9 mouse cellular contexts compared by ENCODE assay signal in genomic region chr13:52060418-52060870, GRCm38 (mm10).
A peak's percentile ranks its signal among the peaks of the same experiment; 100 is the strongest.
DNase-seq lines count a peak whose midpoint lies in the region; ATAC-seq and TF ChIP-seq lines count a peak whose summit lies in the region.
"Had no signal": no experiment of that assay in that cellular context is flagged by ENCODE, and none has a peak within 500 bp of the region (broad histone marks: within the 10 kb centered on the region; RNA-seq: fewer than 3 reads in every experiment).

No protein-coding gene starts in this region.

- no peaks in the 10 kb centered on the region for H3K4me1 ChIP-seq in stomach, embryonic 16.5 days (ENCODE audit: control insufficient read depth, insufficient read depth, low read length)
- H3K4me1 ChIP-seq in stomach, postnatal 0 days (replicated peaks; ENCODE audit: control insufficient read depth, insufficient read depth) = no peaks in the 10 kb centered on the region; the same call in 1 of the 2 replicates
- peaks cover 22% of the 10 kb centered on the region; the same call in 1 of the 2 replicates for H3K4me1 ChIP-seq in kidney, adult 2 months (ENCODE audit: control insufficient read depth, insufficient read depth, low read length)
- peaks cover 8% of the 10 kb centered on the region for H3K4me1 ChIP-seq in limb, embryonic 14.5 days (ENCODE audit: control insufficient read depth, insufficient read depth, low read length)

- H3K9ac ChIP-seq in stomach, embryonic 16.5 days (ENCODE audit: low read length) = no peak overlapping the region
- H3K9ac ChIP-seq in stomach, postnatal 0 days (ENCODE audit: low read length) = no peak overlapping the region
- H3K9ac ChIP-seq in limb, embryonic 14.5 days (ENCODE audit: low read depth, low read length, severe bottlenecking) = no peak overlapping the region

- no peak for TF ChIP-seq POLR2A in kidney, adult 2 months (IDR thresholded peaks at IDR 0.05; ENCODE audit: low read depth, low read length)
- TF ChIP-seq POLR2A in limb, embryonic 14.5 days (IDR thresholded peaks at IDR 0.05; ENCODE audit: borderline replicate concordance, extremely low read depth, insufficient read depth, insufficient read length) = no peak

- no peaks in the 10 kb centered on the region for H3K9me3 ChIP-seq in stomach, embryonic 16.5 days (replicated peaks; ENCODE audit: control insufficient read depth, low read length)
- H3K9me3 ChIP-seq in stomach, postnatal 0 days (ENCODE audit: control insufficient read depth, low read length) = no peaks in the 10 kb centered on the region
- no peaks in the 10 kb centered on the region for H3K9me3 ChIP-seq in limb, embryonic 14.5 days (ENCODE audit: control insufficient read depth, low read length)

- intact Hi-C loops in left cerebral cortex, postnatal 4 days (cut with DNase I) = no loop called here

- H3K36me3 ChIP-seq in stomach, embryonic 16.5 days (ENCODE audit: control insufficient read depth, insufficient read depth, low read length) = no peaks in the 10 kb centered on the region
- H3K36me3 ChIP-seq in stomach, postnatal 0 days (ENCODE audit: control insufficient read depth, insufficient read depth, low read length) = no peaks in the 10 kb centered on the region
- no peaks in the 10 kb centered on the region for H3K36me3 ChIP-seq in kidney, adult 2 months (ENCODE audit: control insufficient read depth, insufficient read depth, low read length)
- no peaks in the 10 kb centered on the region for H3K36me3 ChIP-seq in limb, embryonic 14.5 days (ENCODE audit: control insufficient read depth, insufficient read depth, low read length)

- ATAC-seq in stomach, embryonic 16.5 days (ENCODE audit: insufficient read depth, low FRiP score) = peak; percentile 19; the same call in 1 of the 2 replicates
- no peak for ATAC-seq in stomach, postnatal 0 days (ENCODE audit: low FRiP score, low TSS enrichment)
- peak; percentile 34; the same call in 1 of the 2 replicates for ATAC-seq in limb, embryonic 14.5 days (ENCODE audit: low FRiP score, low read depth)

- no peak for TF ChIP-seq CTCF in stomach, postnatal 0 days (IDR thresholded peaks at IDR 0.05; ENCODE audit: low read depth)
- no peak for TF ChIP-seq CTCF in kidney, adult 2 months (conservative IDR thresholded peaks at IDR 0.05; ENCODE audit: insufficient read depth, insufficient read length, low read depth, low read length)

- no peak overlapping the region for H3K4me2 ChIP-seq in stomach, embryonic 16.5 days (ENCODE audit: low read depth, low read length)
- no peak overlapping the region for H3K4me2 ChIP-seq in stomach, postnatal 0 days (replicated peaks; ENCODE audit: low read depth)
- peak overlapping the region; percentile 23; the same call in 1 of the 2 replicates for H3K4me2 ChIP-seq in limb, embryonic 14.5 days (replicated peaks; ENCODE audit: low read depth, low read length, severe bottlenecking)

- WGBS in stomach, embryonic 16.5 days = 39% methylated on average over 10 of the region's 10 CpGs
- 40% methylated on average over 10 of the region's 10 CpGs for WGBS in stomach, postnatal 0 days
- 5% methylated on average over 10 of the region's 10 CpGs for WGBS in kidney, adult 2 months
- 15% methylated on average over 10 of the region's 10 CpGs for WGBS in limb, embryonic 14.5 days

- H3K4me3 ChIP-seq in stomach, embryonic 16.5 days (replicated peaks; ENCODE audit: low read length) = no peak overlapping the region
- no peak overlapping the region for H3K4me3 ChIP-seq in stomach, postnatal 0 days (ENCODE audit: low read depth, low read length)
- no peak overlapping the region for H3K4me3 ChIP-seq in kidney, adult 2 months (ENCODE audit: insufficient read depth, low read depth, low read length)
- H3K4me3 ChIP-seq in limb, embryonic 14.5 days (replicated peaks; ENCODE audit: low read length) = no peak overlapping the region

- TF ChIP-seq EP300 in stomach, postnatal 0 days (optimal IDR thresholded peaks at IDR 0.05) = no peak

- DNase-seq in stomach, postnatal 0 days (ENCODE audit: low spot score) = no peak
- DNase-seq in kidney, adult 2 months = peak; percentile 98
- no peak for DNase-seq in limb, embryonic 14.5 days (ENCODE audit: low spot score)
- peak; percentile 83 for DNase-seq in yolk sac, embryonic 10.5 days (ENCODE audit: low spot score)
- DNase-seq in adrenal gland, postnatal 25 days = no peak
- no peak for DNase-seq in ovary, postnatal 14 days (ENCODE audit: low spot score)
- DNase-seq in left cerebral cortex, postnatal 4 days = no peak
- DNase-seq: lung, adult 2 months had no signal

- H3K27me3 ChIP-seq in stomach, embryonic 16.5 days (ENCODE audit: control insufficient read depth, insufficient read depth, low read length) = no peaks in the 10 kb centered on the region
- no peaks in the 10 kb centered on the region for H3K27me3 ChIP-seq in stomach, postnatal 0 days (ENCODE audit: control insufficient read depth, insufficient read depth, low read length)
- H3K27me3 ChIP-seq in kidney, adult 2 months (replicated peaks; ENCODE audit: control insufficient read depth, insufficient read depth, low read length) = no peaks in the 10 kb centered on the region
- H3K27me3 ChIP-seq in limb, embryonic 14.5 days (ENCODE audit: control insufficient read depth, insufficient read depth, low read length) = no peaks in the 10 kb centered on the region

- H3K27ac ChIP-seq in stomach, embryonic 16.5 days (ENCODE audit: low read length) = no peak overlapping the region
- no peak overlapping the region for H3K27ac ChIP-seq in stomach, postnatal 0 days (replicated peaks)
- 0 out of 2 replicates have a peak overlapping the region, but pooled peaks have one; percentile 12 for H3K27ac ChIP-seq in kidney, adult 2 months (ENCODE audit: insufficient read depth, low read depth, low read length)
- no peak overlapping the region for H3K27ac ChIP-seq in limb, embryonic 14.5 days (replicated peaks; ENCODE audit: low read depth, low read length)

Comparison
In these comparisons a context has a peak if more than half of its experiments do, and no peak if none do; other contexts are left out.
1. DNase-seq: peak in kidney, adult 2 months (single experiment) and yolk sac, embryonic 10.5 days (single experiment); none in stomach, postnatal 0 days (single experiment), limb, embryonic 14.5 days (single experiment), adrenal gland, postnatal 25 days (single experiment), ovary, postnatal 14 days (single experiment) and left cerebral cortex, postnatal 4 days (single experiment).